Mouse (Mus musculus): Measurements from ENCODE around the gene St5.

GRCm38 (mm10) chr7:109518838-109519696 is 184.3 kb downstream of the St5 start, which contains the start of gene Rpl27a:
- TF ChIP-seq CTCF (IDR thresholded peaks at IDR 0.05; ENCODE audit: low read depth, low read length): no peak
- TF ChIP-seq POLR2A (IDR thresholded peaks at IDR 0.05; ENCODE audit: borderline replicate concordance, low read depth, low read length): 0 out of 2 replicates have a peak, but pooled peaks have one; percentile 25

Data from bone marrow macrophage, adult 2 months (primary cell).